Mouse (Mus musculus): ENCODE results near the gene Nrxn1. TPM values are rescaled to one million over a fixed set of nuclear protein-coding genes. Genes with fewer than 3 reads are reported as not detected.

Nrxn1 gene
- 100 to 1,000 TPM; 615 to 617 TPM for total RNA-seq (2021)
- long read RNA-seq, experiment 1, transcript Nrxn1-204 (6 exons, 3,414 nt) = major isoform, 39 of 179 reads
- long read RNA-seq, experiment 1, transcript Nrxn1-215 (3 exons, 1,439 nt) = minor isoform, 30 of 179 reads
- long read RNA-seq, experiment 1, transcript Nrxn1-225 (3 exons, 2,280 nt) = minor isoform, 26 of 179 reads
- long read RNA-seq, experiment 1, transcript Nrxn1-213 (7 exons, 2,477 nt) = minor isoform, 16 of 179 reads
- long read RNA-seq, experiment 1, partial matches to known transcripts = 10 of 179 reads
- long read RNA-seq, experiment 1, other reads (novel, unspliced or antisense) = 44 of 179 reads
- long read RNA-seq, experiment 2, transcript Nrxn1-215 (3 exons, 1,439 nt) = major isoform, 22 of 147 reads
- long read RNA-seq, experiment 2, transcript Nrxn1-217 (7 exons, 3,021 nt) = minor isoform, 13 of 147 reads
- long read RNA-seq, experiment 2, transcript Nrxn1-225 (3 exons, 2,280 nt) = minor isoform, 16 of 147 reads
- long read RNA-seq, experiment 2, transcript Nrxn1-204 (6 exons, 3,414 nt) = minor isoform, 21 of 147 reads
- long read RNA-seq, experiment 2, partial matches to known transcripts = 14 of 147 reads
- long read RNA-seq, experiment 2, other reads (novel, unspliced or antisense) = 50 of 147 reads

GRCm38 (mm10) chr17:91093042-91093080 is at the start of gene Nrxn1:
Gene Nrxn1 (minus strand): TSS chr17:91093071.
- no peak for DNase-seq (ENCODE audit: extremely low spot score in 1 of 2, low spot score in 2 of 2)
- intact Hi-C loops (cut with DNase I) = loop anchor here (5.0 to 10.0 kb wide), 4 partner anchors 191 to 812 kb away; no protein-coding TSS in a partner anchor
- Histone ChIP-seq H3K4me3 (peak within 1 kb of the TSS; percentile 66), H3K27ac (peak within 1 kb of the TSS; percentile 93)
- TF ChIP-seq CTCF (IDR thresholded peaks at IDR 0.05) = no peak

GRCm38 (mm10) chr17:91136859-91137258 is 44.0 kb upstream of the Nrxn1 start:
- no peak overlapping the region for H3K27ac ChIP-seq
- intact Hi-C loops (cut with DNase I) = no loop called here
- no peak overlapping the region for H3K4me3 ChIP-seq
- TF ChIP-seq CTCF (IDR thresholded peaks at IDR 0.05) = no peak
- DNase-seq (ENCODE audit: extremely low spot score in 1 of 2, low spot score in 2 of 2) = no peak

GRCm38 (mm10) chr17:91112880-91113628 is 20.2 kb upstream of the Nrxn1 start:
- intact Hi-C loops (cut with DNase I) = no loop called here
- Histone ChIP-seq H3K4me3 (no peak overlapping the region), H3K27ac (no peak overlapping the region)
- no peak for DNase-seq (ENCODE audit: extremely low spot score in 1 of 2, low spot score in 2 of 2)
- TF ChIP-seq CTCF (IDR thresholded peaks at IDR 0.05) = no peak

GRCm38 (mm10) chr17:91112085-91112484 is 19.2 kb upstream of the Nrxn1 start:
- H3K4me3 ChIP-seq = no peak overlapping the region
- TF ChIP-seq CTCF (IDR thresholded peaks at IDR 0.05) = no peak
- no peak overlapping the region for H3K27ac ChIP-seq
- no peak for DNase-seq (ENCODE audit: extremely low spot score in 1 of 2, low spot score in 2 of 2)
- intact Hi-C loops (cut with DNase I) = no loop called here

GRCm38 (mm10) chr17:91093081-91093875 is 407 bp upstream of the Nrxn1 start:
- DNase-seq (ENCODE audit: extremely low spot score in 1 of 2, low spot score in 2 of 2) = peak; percentile 33 to 40
- no peak for TF ChIP-seq CTCF (IDR thresholded peaks at IDR 0.05)
- intact Hi-C loops (cut with DNase I) = loop anchor here (5.0 to 10.0 kb wide), 4 partner anchors 191 to 812 kb away; no protein-coding TSS in a partner anchor
- H3K27ac ChIP-seq = peak overlapping the region; percentile 93
- peak overlapping the region; percentile 66 for H3K4me3 ChIP-seq

GRCm38 (mm10) chr17:91092421-91093041 is 340 bp downstream of the Nrxn1 start:
- Histone ChIP-seq H3K4me3 (peak overlapping the region; percentile 66), H3K27ac (peak overlapping the region; percentile 93)
- intact Hi-C loops (cut with DNase I) = loop anchor here (5.0 to 10.0 kb wide), 4 partner anchors 190 to 812 kb away; no protein-coding TSS in a partner anchor
- TF ChIP-seq CTCF (IDR thresholded peaks at IDR 0.05) = peak; percentile 21
- peak; percentile 82 for DNase-seq (ENCODE audit: extremely low spot score in 1 of 2, low spot score in 2 of 2)

GRCm38 (mm10) chr17:91090631-91091030 is 2.2 kb downstream of the Nrxn1 start:
- peak; percentile 28 for TF ChIP-seq CTCF (IDR thresholded peaks at IDR 0.05)
- Histone ChIP-seq H3K4me3 (peak overlapping the region; percentile 66), H3K27ac (peak overlapping the region; percentile 81)
- intact Hi-C loops (cut with DNase I) = loop anchor here (5.0 to 10.0 kb wide), 4 partner anchors 188 to 814 kb away; no protein-coding TSS in a partner anchor
- no peak for DNase-seq (ENCODE audit: extremely low spot score in 1 of 2, low spot score in 2 of 2)

- Histone ChIP-seq H3K27ac (peak overlapping the region; percentile 38; the same call in 1 of the 2 replicates), H3K4me3 (0 out of 2 replicates have a peak overlapping the region, but pooled peaks have one; percentile 13)
- intact Hi-C loops (cut with DNase I) = loop anchor here (5.0 kb wide), 1 partner anchor 92 kb away; no protein-coding TSS in a partner anchor
- DNase-seq (ENCODE audit: extremely low spot score in 1 of 2, low spot score in 2 of 2) = peak in 1 of 2 experiments; percentile 15
- no peak for TF ChIP-seq CTCF (IDR thresholded peaks at IDR 0.05)
Measured at GRCm38 (mm10) chr17:91088991-91089390, 3.9 kb downstream of the Nrxn1 start.

- intact Hi-C loops (cut with DNase I) = loop anchor here (5.0 kb wide), 1 partner anchor 91 kb away; no protein-coding TSS in a partner anchor
- Histone ChIP-seq H3K4me3 (no peak overlapping the region; the same call in 1 of the 2 replicates), H3K27ac (no peak overlapping the region)
- peak in 1 of 2 experiments; percentile 13 for DNase-seq (ENCODE audit: extremely low spot score in 1 of 2, low spot score in 2 of 2)
- no peak for TF ChIP-seq CTCF (IDR thresholded peaks at IDR 0.05)
Measured at GRCm38 (mm10) chr17:91088037-91088715, 4.7 kb downstream of the Nrxn1 start.

- TF ChIP-seq CTCF (IDR thresholded peaks at IDR 0.05) = no peak
- no peak for DNase-seq (ENCODE audit: extremely low spot score in 1 of 2, low spot score in 2 of 2)
- intact Hi-C loops (cut with DNase I) = loop anchor here (5.0 kb wide), 1 partner anchor 89 kb away; no protein-coding TSS in a partner anchor
- Histone ChIP-seq H3K4me3 (peak overlapping the region; percentile 34), H3K27ac (peak overlapping the region; percentile 61)
Measured at GRCm38 (mm10) chr17:91086412-91086811, 6.5 kb downstream of the Nrxn1 start.
